Mouse (Mus musculus) ZHBTc4 (cell line): ENCODE data around the gene Dcun1d4.
"Not testable (repeated sequence)": the region's sequence is repeated elsewhere in the genome, so short reads cannot be mapped to it uniquely, and the experiment has no call there.

ENCODE experiments used
- DNase-seq: peaks from one replicate; pipeline ENCODE4 v3.0.0-alpha.2; 2011; ENCODE audit warnings: low read depth, low spot score

The Dcun1d4 gene

GRCm38 (mm10) chr5:73480700-73481099, at the start of gene Dcun1d4:
Gene Dcun1d4 (plus strand): TSS chr5:73481000.
- DNase-seq = no peak

DNA sequence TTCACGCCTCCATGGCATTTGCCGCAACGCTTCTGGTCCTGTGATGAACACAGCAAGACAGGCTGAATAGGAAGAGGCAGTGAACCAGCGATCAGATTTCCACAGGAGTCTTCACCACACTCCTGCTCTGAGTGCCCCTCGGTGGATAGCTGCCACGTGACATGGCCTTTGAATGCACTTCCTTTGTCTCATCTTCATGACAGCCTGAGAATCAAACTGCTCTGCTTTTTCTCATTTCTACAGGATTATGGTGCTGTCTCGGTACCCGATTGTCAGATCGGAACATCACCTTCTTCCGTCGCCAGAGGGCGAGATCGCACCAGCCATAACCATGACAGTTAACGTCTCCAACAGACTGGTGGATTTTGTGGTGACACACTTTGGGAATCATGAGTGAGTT, 49.2 kb upstream of the Dcun1d4 start:
- DNase-seq = peak; percentile 69

GRCm38 (mm10) chr5:73432805-73433204, 48.0 kb upstream of the Dcun1d4 start:
- DNase-seq = no peak

- no peak for DNase-seq
Observed at GRCm38 (mm10) chr5:73434764-73435163, 46.0 kb upstream of the Dcun1d4 start.

GRCm38 (mm10) chr5:73442176-73442575, 38.6 kb upstream of the Dcun1d4 start:
- DNase-seq = no peak

- DNase-seq = no peak
Observed at GRCm38 (mm10) chr5:73450276-73450675, 30.5 kb upstream of the Dcun1d4 start.

DNA sequence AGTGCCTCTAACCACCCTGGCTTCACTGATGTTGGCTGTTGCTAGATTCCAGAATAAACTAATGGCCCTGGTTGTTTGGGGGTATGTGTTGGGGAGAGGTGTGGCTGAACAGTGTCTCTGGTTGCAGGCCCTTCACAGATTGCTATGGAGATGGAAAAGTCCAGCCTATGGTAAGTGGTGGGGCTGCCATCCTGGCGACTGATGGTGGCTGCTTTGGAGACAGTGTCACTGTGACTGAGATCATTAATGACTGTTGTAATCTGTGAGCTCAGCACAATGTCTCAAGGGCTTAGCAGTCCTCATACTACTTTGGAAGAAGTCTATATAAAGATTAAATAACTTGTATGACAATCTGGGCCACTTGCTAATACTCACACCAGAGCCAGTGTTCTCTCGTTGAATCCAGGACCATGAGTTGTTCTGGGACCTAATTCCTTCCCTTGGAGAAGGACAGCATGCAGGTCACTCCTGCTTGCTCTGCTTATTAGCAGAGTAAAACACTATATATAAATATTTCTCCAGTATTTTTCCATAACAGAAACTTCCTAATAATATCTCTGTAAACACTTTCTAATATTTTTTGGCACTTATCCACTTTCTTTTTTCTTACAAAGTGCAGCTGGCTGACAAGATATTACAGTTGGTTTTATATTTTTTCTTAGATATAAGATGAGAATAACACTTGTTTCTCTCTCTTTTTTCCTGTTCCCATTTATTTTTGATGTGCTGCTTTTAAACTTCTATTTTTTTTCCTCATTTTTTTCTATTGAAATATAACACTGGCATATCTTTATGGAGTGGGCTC, 26.1 kb upstream of the Dcun1d4 start:
- DNase-seq = no peak

GRCm38 (mm10) chr5:73455307-73455687, 25.5 kb upstream of the Dcun1d4 start:
- no peak for DNase-seq

DNA sequence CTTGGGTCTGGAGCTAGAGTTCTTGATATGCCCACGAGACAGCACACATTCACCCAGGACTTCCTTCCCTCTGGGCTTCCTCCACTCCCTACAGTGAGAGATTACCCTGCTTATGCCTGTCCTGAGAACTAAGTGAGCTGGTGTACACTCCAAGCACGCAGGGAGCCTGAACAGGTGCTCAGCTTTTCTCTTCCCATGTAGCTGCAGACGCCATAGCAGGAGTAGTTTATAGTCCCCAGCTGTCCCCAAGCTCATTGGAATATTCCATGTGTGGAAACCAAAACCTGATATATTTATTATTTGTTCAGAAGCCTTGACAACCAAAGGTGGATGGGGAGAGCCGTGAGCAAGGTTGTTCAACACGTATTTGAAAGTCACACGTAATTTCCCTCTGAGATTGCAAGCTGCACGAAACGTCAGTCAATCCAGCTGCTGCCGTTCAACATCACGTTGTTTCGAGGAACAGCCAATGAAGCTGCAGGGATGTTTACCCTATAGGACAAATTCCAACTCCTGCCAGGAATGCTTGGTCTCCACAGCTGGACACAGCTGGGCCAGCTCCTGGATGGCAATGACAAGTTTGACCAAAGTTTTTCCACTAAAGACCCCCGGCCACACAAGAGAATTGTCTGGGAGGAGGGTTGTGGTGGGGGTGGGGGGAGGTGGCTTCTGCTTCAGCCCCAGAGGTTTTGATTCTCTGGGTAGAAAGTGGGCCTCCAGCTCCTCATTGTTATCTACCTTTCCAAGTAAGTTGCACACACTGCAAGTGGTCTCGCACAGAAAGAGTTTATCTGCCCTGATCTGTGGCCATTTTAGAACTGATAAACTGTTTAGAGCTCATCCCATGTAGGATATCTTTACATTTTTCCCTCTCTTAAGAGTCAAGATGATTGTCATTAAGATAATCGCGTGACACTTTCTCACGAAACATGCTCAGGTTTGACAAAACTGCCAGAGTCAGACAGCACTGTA, 12.1 kb upstream of the Dcun1d4 start:
- DNase-seq = no peak

GRCm38 (mm10) chr5:73474412-73475405, 6.1 kb upstream of the Dcun1d4 start:
- DNase-seq = no peak

DNA sequence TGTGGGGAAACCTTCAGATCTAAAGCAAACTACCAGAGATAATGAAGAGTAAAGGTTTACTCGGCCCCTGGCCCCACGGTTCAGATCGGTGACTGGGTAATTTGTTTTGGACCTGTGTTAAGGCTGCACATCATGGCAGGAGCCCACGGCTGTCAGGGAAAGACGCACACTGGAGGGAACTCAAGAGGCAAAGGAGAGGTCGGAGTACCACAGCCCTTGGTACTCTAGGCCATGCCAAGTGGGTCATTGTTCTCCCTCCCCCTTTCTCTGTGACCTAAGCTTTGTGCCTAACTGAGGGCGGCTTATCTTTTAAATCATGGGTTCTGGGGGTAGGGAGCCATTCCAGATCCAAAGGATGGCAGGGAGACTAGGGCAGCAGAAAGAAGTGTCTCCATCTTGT, 601 bp downstream of the Dcun1d4 start:
- DNase-seq = no peak

GRCm38 (mm10) chr5:73482381-73482780, 1.6 kb downstream of the Dcun1d4 start:
- not testable (repeated sequence) for DNase-seq

- DNase-seq = no peak
Observed at GRCm38 (mm10) chr5:73484016-73484615, 3.3 kb downstream of the Dcun1d4 start.

DNA sequence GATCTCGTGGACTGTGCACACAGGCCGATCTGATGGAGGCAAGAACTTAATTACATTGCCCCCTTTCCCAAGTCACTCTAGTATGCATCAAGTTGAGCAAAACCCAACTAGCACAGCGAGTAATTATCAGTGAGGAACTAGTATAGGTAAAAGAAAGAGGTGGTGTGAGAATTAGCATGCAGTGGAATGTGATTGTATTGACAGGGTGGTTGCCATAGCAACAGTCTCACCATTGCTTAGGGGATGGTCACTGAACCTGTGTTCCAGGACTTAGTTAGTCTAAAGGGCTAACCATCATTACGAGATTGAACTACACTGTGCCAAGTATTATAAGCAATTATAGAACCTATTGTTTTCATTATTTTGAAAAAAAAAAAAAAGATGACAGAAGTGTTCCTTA, 5.7 kb downstream of the Dcun1d4 start:
- DNase-seq = peak; percentile 56

DNA sequence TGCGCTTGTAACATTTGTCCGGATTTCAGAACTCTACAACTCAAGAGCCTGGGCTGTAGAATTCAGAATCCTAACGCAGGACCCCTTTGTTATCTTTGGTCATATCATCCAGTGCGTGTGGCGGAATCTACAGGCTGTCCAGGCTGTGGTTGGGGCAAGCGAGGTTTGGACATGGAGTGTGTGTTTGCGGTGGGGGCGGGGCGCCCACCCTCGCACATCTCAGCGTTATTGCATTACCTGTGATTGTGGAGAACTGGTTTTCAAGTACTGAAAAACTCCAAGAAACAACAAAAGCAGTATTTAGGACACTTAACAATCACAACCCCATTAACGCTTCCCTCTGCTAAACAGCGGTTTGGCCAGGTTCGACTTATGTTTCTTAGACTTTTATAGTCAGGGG, 9.1 kb downstream of the Dcun1d4 start:
- DNase-seq = peak; percentile 26

- peak; percentile 100 for DNase-seq
Observed at GRCm38 (mm10) chr5:73490596-73491073, 9.8 kb downstream of the Dcun1d4 start.

GRCm38 (mm10) chr5:73491074-73491836, 10.5 kb downstream of the Dcun1d4 start:
- DNase-seq = no peak

- peak; percentile 96 for DNase-seq
Observed at GRCm38 (mm10) chr5:73491837-73492720, 11.3 kb downstream of the Dcun1d4 start.

DNA sequence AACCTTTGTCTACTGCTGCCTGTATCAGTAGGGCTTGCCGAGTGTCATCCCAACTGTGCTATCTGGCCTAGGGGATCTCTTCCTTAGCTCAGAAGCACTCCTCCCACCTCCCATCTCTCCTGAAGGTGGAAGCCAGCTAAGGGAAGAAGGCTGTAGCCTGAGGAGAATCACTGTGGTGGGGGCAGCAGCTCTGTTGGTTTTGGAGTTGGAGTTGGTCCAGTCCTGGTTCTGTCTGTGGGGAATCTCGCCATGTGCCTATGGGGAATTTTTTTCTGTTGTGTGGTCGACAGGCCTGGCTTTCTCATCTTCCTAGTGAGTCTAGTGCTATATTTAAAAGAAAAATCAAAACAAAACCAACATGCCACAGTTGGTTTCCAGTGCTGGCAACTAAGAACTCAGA, 16.6 kb downstream of the Dcun1d4 start:
- DNase-seq = no peak
